Mouse (Mus musculus) limb, embryonic 14.5 days (tissue): ENCODE data around the gene Myo18b. TPM values are rescaled to one million over a fixed set of nuclear protein-coding genes. Genes with fewer than 3 reads are reported as not detected.
A peak's percentile ranks its signal among the peaks of the same experiment; 100 is the strongest.

Source experiments
- ATAC-seq: fragments of 200-750 bp; cut with Nextera tagmentation; 2 replicates; pipeline ENCODE4 v1.8.0; 2017; ENCODE audit warnings: low read depth, moderate number of reproducible peaks, moderate TSS enrichment; ENCODE audit not compliant: low FRiP score
- DNase-seq: peaks from one replicate; pipeline ENCODE4 v3.0.0-alpha.2; 2015; ENCODE audit warnings: low spot score
- H3K27ac ChIP-seq: fragments of 300-500 bp; sonication (generic); replicated peaks from 2 replicates; pipeline ENCODE4 v1.5.1; 2014; ENCODE audit warnings: low read depth, mild to moderate bottlenecking, low read length, moderate library complexity, mixed read lengths
- H3K27me3 ChIP-seq: fragments of 300-500 bp; sonication (generic); 2 replicates; pipeline ENCODE4 v1.6.1; 2014; ENCODE audit warnings: low read length, mixed read lengths; ENCODE audit not compliant: control insufficient read depth, insufficient read depth
- H3K36me3 ChIP-seq: fragments of 300-500 bp; sonication (generic); 2 replicates; pipeline ENCODE4 v1.6.1; 2014; ENCODE audit warnings: mild to moderate bottlenecking, low read length, moderate library complexity, mixed read lengths; ENCODE audit not compliant: control insufficient read depth, insufficient read depth
- H3K4me1 ChIP-seq: fragments of 300-500 bp; sonication (generic); 2 replicates; pipeline ENCODE4 v1.6.1; 2014; ENCODE audit warnings: antibody characterized with exemption, low read length, mixed read lengths; ENCODE audit not compliant: control insufficient read depth, insufficient read depth
- H3K4me2 ChIP-seq: fragments of 300-500 bp; sonication (generic); replicated peaks from 2 replicates; pipeline ENCODE4 v1.6.1; 2014; ENCODE audit warnings: low read depth, mild to moderate bottlenecking, low read length, moderate library complexity; ENCODE audit not compliant: severe bottlenecking
- H3K4me3 ChIP-seq: fragments of 300-500 bp; sonication (generic); replicated peaks from 2 replicates; pipeline ENCODE4 v1.5.1; 2014; ENCODE audit warnings: low read length
- H3K9ac ChIP-seq: fragments of 300-500 bp; sonication (generic); 2 replicates; pipeline ENCODE4 v1.6.1; 2014; ENCODE audit warnings: mild to moderate bottlenecking, low read depth, low read length, moderate library complexity; ENCODE audit not compliant: severe bottlenecking
- H3K9me3 ChIP-seq: fragments of 300-500 bp; sonication (generic); 2 replicates; pipeline ENCODE4 v1.6.1; 2016; ENCODE audit warnings: low read length; ENCODE audit not compliant: control insufficient read depth
- POLR2A ChIP-seq: fragments of 200-500 bp; IDR thresholded peaks from 2 replicates; pipeline ENCODE4 v1.8.0; 2012; ENCODE audit warnings: inconsistent platforms, mild to moderate bottlenecking, moderate library complexity, borderline replicate concordance; ENCODE audit not compliant: insufficient read depth, insufficient read length; ENCODE audit errors: extremely low read depth
- WGBS: fragments of 180-500 bp; shearing (Covaris S2); extraction: QIAGEN DNeasy Blood & Tissue Kit; methylation state at CpG from one replicate; pipeline ENCODE4 v1.1.7; 2014; 5-methylcytosine and 5-hydroxymethylcytosine counted together
- polyA plus RNA-seq, 2 experiments: library from polyadenylated mRNA; depleted of rRNA in 1 of 2; stranded (reverse) in 1 of 2; unstranded in 1 of 2; fragments of >200 nt; fragmentation: Nextera tagmentation in 1 of 2; extraction: Ambion mirVana in 1 of 2; gene quantifications; 2 replicates each; pipeline versions ENCODE4 v1.2.1 to v1.2.3; 2012 to 2014

The Myo18b gene
- polyA plus RNA-seq, 2 experiments, result 3.7 to 6.5 TPM

DNA sequence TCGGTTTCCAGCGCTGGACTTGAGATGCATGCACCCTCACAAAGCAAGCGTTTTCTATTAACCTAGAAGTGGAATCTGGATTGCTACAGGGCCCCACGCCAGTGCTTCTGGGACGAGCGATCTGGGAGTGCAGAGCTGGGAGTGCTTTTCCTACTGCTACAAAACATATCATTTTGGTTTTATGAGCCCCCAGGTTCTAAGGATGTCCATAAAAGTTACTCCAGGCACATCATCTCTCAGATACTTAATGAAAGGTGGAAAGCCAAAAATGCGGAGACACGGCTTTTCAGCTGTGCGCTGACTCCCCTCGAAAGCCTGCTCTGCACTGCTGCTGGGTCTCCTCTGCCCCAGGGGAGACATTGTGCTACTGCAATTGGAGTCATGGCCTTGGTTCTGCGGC, 62.3 kb downstream of the Myo18b start:
- peak; percentile 62 for ATAC-seq

DNA sequence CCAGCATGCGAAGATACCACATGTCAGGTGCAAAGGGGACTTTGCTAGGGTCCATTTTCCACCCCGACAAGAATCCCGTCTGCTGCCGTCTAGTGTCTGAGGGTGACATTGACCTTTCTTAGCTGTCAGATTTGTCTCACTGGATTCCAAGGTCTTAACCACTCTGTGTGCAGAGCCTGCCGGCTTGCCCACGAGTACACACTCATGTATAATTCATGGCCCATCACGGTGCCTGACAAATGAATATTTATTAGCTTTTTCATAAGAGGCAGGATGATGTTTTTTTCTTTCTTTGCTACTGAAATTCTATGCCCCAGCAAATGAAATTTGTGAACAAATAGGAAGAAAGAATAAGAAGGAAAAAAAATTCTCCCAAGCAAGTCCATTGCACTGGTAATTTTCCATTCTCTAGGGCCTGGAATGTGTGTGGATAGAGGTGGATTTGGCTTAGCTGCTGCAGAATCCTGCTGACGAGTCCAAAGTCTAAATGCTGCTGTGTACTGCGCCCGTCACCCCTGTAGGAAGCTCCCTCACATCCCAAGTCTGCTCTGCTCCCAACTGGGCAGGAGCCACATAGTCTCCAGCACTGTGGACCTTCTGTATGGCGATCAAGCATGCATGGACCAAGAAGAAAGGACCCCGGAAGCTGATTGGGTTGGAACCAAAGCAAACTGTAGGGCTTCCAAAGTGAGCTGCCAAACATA, 70.9 kb downstream of the Myo18b start:
- no peaks in the 10 kb centered on the region for H3K36me3 ChIP-seq
- no peak for TF ChIP-seq POLR2A
- 70% methylated on average over 12 of the region's 12 CpGs for WGBS

More for the DNA sequence above, 62.3 kb downstream of the Myo18b start:
- Histone ChIP-seq H3K36me3 (no peaks in the 10 kb centered on the region), H3K4me3 (no peak overlapping the region), H3K4me2 (no peak overlapping the region), H3K9ac (no peak overlapping the region), H3K4me1 (no peaks in the 10 kb centered on the region), H3K9me3 (no peaks in the 10 kb centered on the region), H3K27me3 (no peaks in the 10 kb centered on the region), H3K27ac (no peak overlapping the region)
- TF ChIP-seq POLR2A, result no peak
- DNase-seq, result peak; percentile 68
- WGBS, result 25% methylated on average over 11 of the region's 11 CpGs

DNA sequence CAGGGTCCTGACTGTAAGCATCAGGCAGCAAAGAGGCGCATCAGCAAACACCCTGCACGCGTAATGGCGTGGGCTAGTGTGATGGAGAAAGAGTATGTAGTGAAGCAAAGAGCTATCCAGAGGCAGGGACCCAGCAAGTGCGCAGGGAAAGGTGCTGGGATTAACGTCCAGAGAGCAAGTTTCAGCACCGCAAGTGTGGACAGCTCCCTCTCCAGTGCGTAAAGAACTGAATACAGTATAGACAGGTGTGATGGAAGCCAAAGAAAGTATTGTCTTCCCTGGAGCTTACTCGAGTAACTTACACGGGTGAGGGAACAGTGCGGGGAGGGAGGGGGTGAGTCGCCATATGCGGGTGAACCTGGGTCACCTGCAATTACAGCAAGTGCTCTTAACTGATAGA, 71.8 kb downstream of the Myo18b start:
- Histone ChIP-seq H3K27ac (no peak overlapping the region), H3K4me1 (no peaks in the 10 kb centered on the region), H3K9me3 (no peaks in the 10 kb centered on the region), H3K27me3 (no peaks in the 10 kb centered on the region), H3K9ac (no peak overlapping the region), H3K36me3 (no peaks in the 10 kb centered on the region), H3K4me2 (no peak overlapping the region), H3K4me3 (no peak overlapping the region)
- no peak for TF ChIP-seq POLR2A
- ATAC-seq (no peak), DNase-seq (peak; percentile 86)
- 34% methylated on average over 13 of the region's 13 CpGs for WGBS

More for the DNA sequence above, 70.9 kb downstream of the Myo18b start:
- no peak overlapping the region for H3K4me2 ChIP-seq
- H3K27ac ChIP-seq, result no peak overlapping the region
- ATAC-seq (no peak), DNase-seq (no peak)
- H3K4me1 ChIP-seq, result no peaks in the 10 kb centered on the region
- H3K9me3 ChIP-seq, result no peaks in the 10 kb centered on the region
- H3K27me3 ChIP-seq, result no peaks in the 10 kb centered on the region
- no peak overlapping the region for H3K9ac ChIP-seq
- H3K4me3 ChIP-seq, result no peak overlapping the region

DNA sequence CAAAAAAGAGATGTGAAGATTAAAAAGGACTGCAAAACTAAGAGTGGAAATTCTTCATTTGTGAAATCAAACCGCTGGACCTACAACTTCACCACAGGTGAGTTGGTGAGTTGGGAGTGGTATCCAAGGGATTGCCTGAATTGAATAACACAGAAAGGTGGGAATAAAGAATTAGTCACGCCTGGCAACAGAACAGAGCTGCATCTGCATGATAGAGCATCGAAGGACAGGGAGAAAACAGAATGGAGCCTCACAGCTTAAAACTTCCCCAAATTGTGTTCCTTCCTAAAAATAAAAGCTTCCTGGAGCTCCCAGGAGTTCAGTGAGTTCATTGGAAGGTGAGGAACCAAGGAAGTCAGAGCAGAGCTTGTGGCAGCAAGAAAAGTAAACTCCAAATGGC, 73.7 kb downstream of the Myo18b start:
- Histone ChIP-seq H3K36me3 (no peaks in the 10 kb centered on the region), H3K9me3 (no peaks in the 10 kb centered on the region), H3K27me3 (no peaks in the 10 kb centered on the region), H3K27ac (no peak overlapping the region), H3K4me2 (no peak overlapping the region), H3K4me1 (no peaks in the 10 kb centered on the region), H3K9ac (no peak overlapping the region), H3K4me3 (no peak overlapping the region)
- ATAC-seq (no peak), DNase-seq (no peak)
- WGBS, result 64% methylated on average over 3 of the region's 3 CpGs
- no peak for TF ChIP-seq POLR2A

GRCm38 (mm10) chr5:112815051-112815450, 81.1 kb downstream of the Myo18b start:
- no peak overlapping the region for H3K4me2 ChIP-seq
- H3K4me3 ChIP-seq, result no peak overlapping the region
- no peak for TF ChIP-seq POLR2A
- H3K27ac ChIP-seq, result no peak overlapping the region
- WGBS, result 80% methylated on average over 7 of the region's 7 CpGs
- H3K4me1 ChIP-seq, result no peaks in the 10 kb centered on the region
- DNase-seq, result no peak
- no peak overlapping the region for H3K9ac ChIP-seq
- H3K9me3 ChIP-seq, result no peaks in the 10 kb centered on the region
- H3K27me3 ChIP-seq, result no peaks in the 10 kb centered on the region
- no peaks in the 10 kb centered on the region for H3K36me3 ChIP-seq
- no peak for ATAC-seq

DNA sequence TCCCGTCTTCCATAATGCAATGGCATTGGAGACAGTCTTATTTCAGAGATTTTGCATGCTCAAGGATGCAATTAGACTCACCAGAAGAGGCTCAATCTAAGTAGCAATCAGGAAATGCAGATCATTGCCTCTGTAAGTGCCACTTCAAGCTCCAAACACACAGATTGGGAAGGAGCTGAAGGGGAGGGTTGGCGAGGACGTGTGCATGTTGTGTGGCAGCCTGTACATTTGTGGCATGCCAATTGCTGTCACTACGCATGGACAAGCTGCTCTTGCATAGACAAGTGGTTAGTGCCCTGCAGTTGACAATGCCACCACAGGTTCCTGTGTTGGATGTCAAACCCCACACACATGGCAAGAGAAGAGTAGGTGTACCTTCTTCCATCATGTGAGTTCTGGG, 88.5 kb downstream of the Myo18b start:
- H3K4me3 ChIP-seq, result no peak overlapping the region
- WGBS, result 85% methylated on average over 4 of the region's 4 CpGs
- no peaks in the 10 kb centered on the region for H3K4me1 ChIP-seq
- H3K9ac ChIP-seq, result no peak overlapping the region
- ATAC-seq (no peak), DNase-seq (no peak)
- no peaks in the 10 kb centered on the region for H3K27me3 ChIP-seq
- H3K36me3 ChIP-seq, result no peaks in the 10 kb centered on the region
- TF ChIP-seq POLR2A, result no peak
- H3K9me3 ChIP-seq, result no peaks in the 10 kb centered on the region
- H3K27ac ChIP-seq, result no peak overlapping the region
- H3K4me2 ChIP-seq, result no peak overlapping the region
